Mouse (Mus musculus) urinary bladder, postnatal 0 days (tissue): Measurements from ENCODE around the gene Cryga. TPM values are rescaled to one million over a fixed set of nuclear protein-coding genes. Genes with fewer than 3 reads are reported as not detected.

Experiments used
- polyA plus RNA-seq: library from polyadenylated mRNA; unstranded; fragments of >200 nt; fragmentation: Nextera tagmentation; extraction: Ambion mirVana; gene quantifications from 2 replicates; pipeline ENCODE4 v1.2.1, GENCODE M21; 2015

Cryga gene
- not detected in 2 replicates for polyA plus RNA-seq

GRCm38 (mm10) chr1:65103273-65103672 is at the start of gene Cryga:
Gene Cryga, minus strand, starts transcription at chr1:65103373.

DNA sequence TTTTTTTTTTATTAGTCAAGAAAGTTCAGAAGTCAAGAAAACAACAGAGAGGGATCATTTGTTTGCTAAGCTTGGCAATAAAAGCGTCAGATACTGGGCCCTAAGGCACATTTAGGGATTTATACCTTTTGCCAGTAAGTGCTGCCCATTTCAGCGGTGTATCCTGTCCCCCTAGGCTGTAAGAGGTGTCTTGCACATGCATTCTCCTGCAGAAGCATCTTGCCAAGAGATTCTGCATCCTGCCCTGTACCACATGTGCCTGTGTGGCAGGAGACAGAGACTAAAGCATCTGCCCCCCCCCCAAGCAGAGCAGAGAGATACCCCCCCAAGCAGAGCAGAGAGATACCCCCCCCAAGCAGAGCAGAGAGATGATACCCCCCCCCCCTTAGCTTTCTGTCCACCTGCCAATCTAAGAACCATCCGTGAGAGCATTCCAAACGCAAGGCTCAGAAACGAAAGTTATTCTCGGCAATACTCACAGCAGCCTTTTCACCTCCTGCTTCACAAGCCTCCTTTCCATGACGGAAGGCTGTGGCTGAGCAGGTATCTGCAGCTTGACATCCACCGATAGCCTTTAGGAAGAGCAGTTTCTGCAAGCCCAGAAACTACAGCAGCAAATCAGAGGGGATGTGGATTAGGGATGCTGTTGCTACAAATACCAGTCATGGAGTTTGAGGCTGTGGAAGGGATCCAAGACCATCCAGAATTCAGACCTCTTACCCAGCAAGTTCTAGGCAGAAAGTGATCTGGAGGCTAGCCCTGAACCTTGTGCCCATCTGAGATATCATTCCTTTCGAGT is 19.6 kb upstream of the Cryga start, which contains the start of gene D630023F18Rik:
Gene D630023F18Rik (minus strand): TSS at position 641 of the 799 bp plus-strand sequence.

GRCm38 (mm10) chr1:65119438-65119837 is 16.3 kb upstream of the Cryga start, which contains the start of gene Gm28845:
Gene Gm28845, minus strand, starts transcription at chr1:65119558.

GRCm38 (mm10) chr1:65082188-65082587 is 21.0 kb downstream of the Cryga start, which contains the start of gene Crygb:
Gene Crygb, minus strand, starts transcription at chr1:65082288.

GRCm38 (mm10) chr1:65073589-65073988 is 29.6 kb downstream of the Cryga start, which contains the start of gene Crygc:
Gene Crygc, minus strand, starts transcription at chr1:65073689.

DNA sequence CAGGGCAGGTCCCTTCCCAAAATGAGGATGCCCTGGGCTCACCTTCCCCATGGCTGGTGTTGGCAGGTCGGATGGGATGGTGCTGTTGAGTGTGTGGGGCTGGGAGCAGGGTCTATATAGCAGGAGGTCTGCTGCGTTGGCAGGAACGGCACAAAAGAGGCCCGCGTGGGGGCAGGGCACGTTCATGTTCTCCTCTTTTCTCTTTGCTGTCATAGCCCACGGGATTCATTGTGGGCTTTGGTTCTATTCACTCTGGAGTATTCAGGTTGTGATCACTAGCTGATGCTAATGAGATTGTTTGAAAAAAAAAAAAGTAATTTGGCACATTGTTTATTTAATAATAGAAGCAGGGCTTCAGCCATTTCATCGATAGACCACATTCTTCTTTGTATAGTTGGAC is 39.8 kb downstream of the Cryga start, which contains the start of gene Crygd:
Gene Crygd (minus strand): TSS at position 101 of the 400 bp plus-strand sequence.

GRCm38 (mm10) chr1:65050952-65051351 is 52.2 kb downstream of the Cryga start, which contains the start of gene Cryge:
Gene Cryge, minus strand, starts transcription at chr1:65051149.

Other genes with a start within 250 kb of the Cryga start
- gene Plekhm3, start 146.5 kb downstream of the Cryga start, polyA plus RNA-seq, result 2.8 and 3.8 TPM in 2 replicates
- not detected in 2 replicates for gene Akr1cl, start 70.6 kb downstream of the Cryga start, polyA plus RNA-seq
- not detected in 2 replicates for gene Cryge, start 52.2 kb downstream of the Cryga start, polyA plus RNA-seq
- not detected in 2 replicates for gene Crygd, start 39.9 kb downstream of the Cryga start, polyA plus RNA-seq
- gene Crygc, start 29.7 kb downstream of the Cryga start, polyA plus RNA-seq, result not detected in 2 replicates
- not detected in 2 replicates for gene Crygb, start 21.1 kb downstream of the Cryga start, polyA plus RNA-seq
- gene Gm28845, start 16.2 kb upstream of the Cryga start, polyA plus RNA-seq, result not detected in 2 replicates
- 0.51 and 0.71 TPM in 2 replicates for gene D630023F18Rik, start 19.8 kb upstream of the Cryga start, polyA plus RNA-seq
- 128 and 147 TPM in 2 replicates for gene Idh1, start 83.1 kb upstream of the Cryga start, polyA plus RNA-seq
- 5.1 and 5.8 TPM in 2 replicates for gene Pikfyve, start 83.3 kb upstream of the Cryga start, polyA plus RNA-seq
- gene Pth2r, start 178.7 kb upstream of the Cryga start, polyA plus RNA-seq, result not detected in 2 replicates